Mouse (Mus musculus) MEL (cell line): ENCODE data around the gene Etv5.

ENCODE experiments used
- EP300 ChIP-seq, 2 experiments: IDR thresholded peaks; 2 replicates each; pipeline ENCODE4 v1.6.1; 2011; ENCODE audit warnings: improper control_type of control experiment in 2 of 2, low read length in 2 of 2, low read depth in 1 of 2, mild to moderate bottlenecking in 1 of 2
- GATA1 ChIP-seq: IDR thresholded peaks from 2 replicates; pipeline ENCODE4 v1.6.1; 2011; ENCODE audit warnings: low read depth, low read length, improper control_type of control experiment
- MAFK ChIP-seq: IDR thresholded peaks from 2 replicates; pipeline ENCODE4 v1.6.1; 2011; ENCODE audit warnings: low read depth, mild to moderate bottlenecking, low read length, improper control_type of control experiment, borderline replicate concordance
- MAZ ChIP-seq: IDR thresholded peaks from 2 replicates; pipeline ENCODE4 v1.6.1; 2012; ENCODE audit warnings: low read depth, mild to moderate bottlenecking, inconsistent platforms, low read length, improper control_type of control experiment
- MXI1 ChIP-seq: IDR thresholded peaks from 2 replicates; pipeline ENCODE4 v1.6.1; 2011; ENCODE audit warnings: mild to moderate bottlenecking, low read depth, low read length, improper control_type of control experiment
- POLR2A ChIP-seq, 2 experiments: IDR thresholded peaks; 2 replicates each; pipeline ENCODE4 v1.6.1; 2011 to 2012; ENCODE audit warnings: low read length in 2 of 2, mild to moderate bottlenecking in 2 of 2, control low read depth in 1 of 2, improper control_type of control experiment in 1 of 2, low read depth in 1 of 2, moderate library complexity in 1 of 2; ENCODE audit not compliant: control insufficient read depth in 1 of 2, insufficient read depth in 1 of 2, poor library complexity in 1 of 2
- POLR2AphosphoS2 ChIP-seq: IDR thresholded peaks from 2 replicates; pipeline ENCODE4 v1.6.1; 2011; ENCODE audit warnings: low read length, improper control_type of control experiment
- ZNF384 ChIP-seq: IDR thresholded peaks from 2 replicates; pipeline ENCODE4 v1.6.1; 2012; ENCODE audit warnings: low read depth, mild to moderate bottlenecking, inconsistent platforms, low read length, improper control_type of control experiment

DNA sequence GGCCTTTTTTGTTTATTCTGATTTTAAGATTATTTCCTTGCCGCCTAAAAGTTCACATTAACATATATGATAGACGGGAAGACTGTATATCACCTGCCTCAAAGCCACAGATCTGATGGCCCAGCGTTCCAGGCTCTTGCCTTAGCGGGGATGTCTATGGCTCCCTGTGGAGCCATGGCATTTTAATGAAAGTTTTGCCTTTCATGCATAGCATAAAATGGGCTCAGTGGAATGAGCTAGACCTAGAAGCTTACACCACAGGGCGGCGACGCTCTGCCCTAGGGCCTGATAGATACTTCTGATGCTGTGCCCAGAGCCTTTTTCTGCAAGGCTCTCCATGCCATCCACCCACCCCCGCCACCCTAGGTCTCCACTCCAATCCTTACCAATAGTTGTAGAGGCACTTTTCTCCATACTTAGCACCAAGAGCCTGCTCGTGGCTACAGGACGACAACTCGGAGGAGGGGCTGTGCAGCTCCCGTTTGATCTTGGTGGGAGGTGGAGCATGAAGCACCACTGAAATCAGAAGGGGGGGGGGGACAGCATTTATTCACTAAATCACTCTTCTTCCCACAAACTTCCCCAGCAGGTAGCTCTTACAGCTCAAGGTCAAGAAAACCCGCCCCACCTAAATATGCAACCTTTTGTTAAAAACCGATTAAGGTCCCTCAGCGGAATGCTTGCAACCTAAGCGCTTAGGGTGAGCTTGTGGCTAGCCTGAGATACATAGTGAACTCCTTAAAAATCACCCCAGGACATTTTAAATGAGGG is 26.9 kb downstream of the Etv5 start:
- no peak for TF ChIP-seq MAFK
- TF ChIP-seq GATA1 = no peak
- no peak for TF ChIP-seq ZNF384
- no peak for TF ChIP-seq MXI1
- TF ChIP-seq POLR2AphosphoS2 = no peak
- TF ChIP-seq EP300 (IDR thresholded peaks at IDR 0.05; ENCODE audit: low read depth in 1 of 2, low read length in 2 of 2) = no peak
- TF ChIP-seq MAZ = no peak
- no peak for TF ChIP-seq POLR2A (IDR thresholded peaks at IDR 0.05; ENCODE audit: control insufficient read depth in 1 of 2, insufficient read depth in 1 of 2, low read depth in 1 of 2, low read length in 2 of 2, poor library complexity in 1 of 2)
